Mouse (Mus musculus) olfactory bulb, adult 2 months (tissue): ENCODE data around the gene Gab2. TPM values are rescaled to one million over a fixed set of nuclear protein-coding genes. Genes with fewer than 3 reads are reported as not detected.

ENCODE experiments used
- H3K27ac ChIP-seq: fragments of 200-500 bp; 2 replicates; pipeline ENCODE4 v1.5.1; 2012; ENCODE audit warnings: low read depth, low read length; ENCODE audit not compliant: insufficient read depth
- H3K4me1 ChIP-seq: fragments of 200-500 bp; 2 replicates; pipeline ENCODE4 v1.6.1; 2012; ENCODE audit warnings: low read length; ENCODE audit not compliant: control insufficient read depth, insufficient read depth
- H3K4me3 ChIP-seq: fragments of 200-500 bp; 2 replicates; pipeline ENCODE4 v1.5.1; 2012; ENCODE audit warnings: mild to moderate bottlenecking, low read depth, low read length, moderate library complexity; ENCODE audit not compliant: insufficient read depth
- CTCF ChIP-seq: fragments of 200-500 bp; IDR thresholded peaks from 2 replicates; pipeline ENCODE4 v1.5.1; 2012; ENCODE audit warnings: low read depth, mild to moderate bottlenecking, low read length, moderate library complexity; ENCODE audit not compliant: insufficient read depth
- POLR2A ChIP-seq: fragments of 200-500 bp; IDR thresholded peaks from 2 replicates; pipeline ENCODE4 v1.6.1; 2012; ENCODE audit warnings: mild to moderate bottlenecking, low read depth, low read length, moderate library complexity; ENCODE audit not compliant: insufficient read depth
- WGBS: fragments of 180-500 bp; shearing (Covaris S2); methylation state at CpG from one replicate; pipeline ENCODE4 v1.1.7; 2018; 5-methylcytosine and 5-hydroxymethylcytosine counted together
- polyA plus RNA-seq: library from polyadenylated mRNA; stranded (reverse); fragments of >200 nt; gene quantifications from 2 replicates; pipeline ENCODE4 v1.2.4, GENCODE M21; 2012; ENCODE audit warnings: low replicate concordance; ENCODE audit not compliant: missing spikeins, insufficient read depth, insufficient read length

Gab2 gene
- polyA plus RNA-seq, 1 experiment = not detected

DNA sequence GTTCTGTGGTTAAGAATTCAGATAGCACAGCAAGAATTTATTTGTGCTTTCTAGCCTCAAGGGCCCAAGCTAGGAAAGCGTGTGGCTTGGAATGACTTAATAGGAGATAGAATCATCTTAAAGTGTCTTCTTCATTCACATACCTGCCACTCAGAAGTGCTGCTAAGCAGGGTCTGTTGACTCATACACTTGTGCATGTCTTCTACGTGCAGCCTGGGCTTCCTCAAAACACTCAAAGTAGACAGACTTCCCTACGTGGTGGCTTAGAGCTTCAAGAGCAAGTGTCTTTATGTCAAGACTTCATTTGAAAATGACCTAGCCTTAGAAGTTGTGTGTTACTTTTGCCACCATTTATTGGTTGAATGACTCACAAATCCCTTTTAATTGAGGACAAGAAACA is 12.9 kb downstream of the Gab2 start:
- Histone ChIP-seq H3K27ac (no peak overlapping the region), H3K4me1 (no peaks in the 10 kb centered on the region), H3K4me3 (no peak overlapping the region)
- 83% methylated on average over 3 of the region's 3 CpGs for WGBS
- TF ChIP-seq CTCF (no peak), POLR2A (no peak)

DNA sequence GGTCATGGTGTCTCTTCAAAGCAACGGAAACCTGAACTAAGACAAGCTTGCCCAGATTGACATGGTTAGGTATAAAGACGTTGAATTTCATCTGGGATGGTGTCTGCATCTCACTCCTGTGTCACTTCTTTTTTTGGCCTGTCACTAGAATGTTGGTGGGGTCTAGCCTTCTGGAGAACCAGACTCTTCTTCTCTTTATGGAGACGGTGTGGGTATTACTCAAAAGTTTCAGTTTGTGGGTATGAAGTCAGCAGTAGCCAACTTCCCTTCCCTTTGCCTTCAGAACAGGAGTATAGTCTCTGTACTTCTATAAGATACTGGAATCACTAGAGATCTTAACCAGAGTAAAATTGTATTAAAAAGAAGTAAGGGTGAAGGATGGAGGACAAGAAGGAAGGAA is 26.7 kb downstream of the Gab2 start:
- TF ChIP-seq POLR2A (no peak), CTCF (no peak)
- Histone ChIP-seq H3K4me3 (no peak overlapping the region), H3K27ac (no peak overlapping the region), H3K4me1 (no peaks in the 10 kb centered on the region)
- 95% methylated on average over 3 of the region's 3 CpGs for WGBS

DNA sequence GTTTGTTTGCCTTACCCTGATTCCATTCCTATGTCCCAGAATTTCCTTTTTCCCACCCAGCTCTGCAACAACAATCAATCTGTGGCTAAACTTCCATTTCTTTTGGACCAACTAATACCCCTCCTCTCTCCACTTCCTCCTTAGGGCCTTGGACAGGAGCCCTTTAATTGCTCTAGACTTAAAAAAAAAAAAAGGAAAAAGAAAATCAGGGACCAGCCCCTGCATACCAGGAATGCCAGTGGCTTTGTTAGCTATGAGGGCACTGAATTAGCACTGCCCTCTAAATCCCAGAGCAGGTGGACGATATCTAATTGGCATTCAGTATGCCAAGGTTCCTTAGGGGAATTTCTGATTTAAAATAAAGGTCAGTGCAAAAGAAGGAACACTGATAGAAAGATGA is 47.6 kb downstream of the Gab2 start:
- Histone ChIP-seq H3K27ac (no peak overlapping the region), H3K4me3 (no peak overlapping the region), H3K4me1 (no peaks in the 10 kb centered on the region)
- TF ChIP-seq POLR2A = no peak
- no peak for TF ChIP-seq CTCF
- 37% methylated on average over 1 of the region's 1 CpGs for WGBS

DNA sequence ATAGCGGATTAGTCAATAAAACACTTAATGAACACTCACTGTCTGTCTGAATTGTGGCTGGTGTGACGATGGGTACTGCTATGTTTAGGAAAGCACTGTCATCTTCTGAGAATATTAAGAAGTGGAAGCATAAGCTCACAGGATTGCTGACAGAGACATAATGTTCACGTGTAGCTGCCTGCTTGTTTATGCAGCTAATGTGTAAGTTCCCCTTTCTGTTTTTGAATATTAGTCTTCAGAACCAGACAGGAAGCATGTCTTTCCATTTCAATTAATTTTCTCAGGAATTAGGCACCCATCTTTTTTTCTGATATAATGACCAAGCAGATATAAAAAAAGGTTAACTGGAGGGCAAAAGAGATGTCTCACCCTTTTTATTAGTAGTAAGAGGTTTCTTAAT is 55.1 kb downstream of the Gab2 start:
- Histone ChIP-seq H3K4me3 (no peak overlapping the region), H3K27ac (no peak overlapping the region), H3K4me1 (no peaks in the 10 kb centered on the region)
- TF ChIP-seq CTCF = no peak
- no peak for TF ChIP-seq POLR2A
- WGBS = 73% methylated on average over 3 of the region's 3 CpGs

DNA sequence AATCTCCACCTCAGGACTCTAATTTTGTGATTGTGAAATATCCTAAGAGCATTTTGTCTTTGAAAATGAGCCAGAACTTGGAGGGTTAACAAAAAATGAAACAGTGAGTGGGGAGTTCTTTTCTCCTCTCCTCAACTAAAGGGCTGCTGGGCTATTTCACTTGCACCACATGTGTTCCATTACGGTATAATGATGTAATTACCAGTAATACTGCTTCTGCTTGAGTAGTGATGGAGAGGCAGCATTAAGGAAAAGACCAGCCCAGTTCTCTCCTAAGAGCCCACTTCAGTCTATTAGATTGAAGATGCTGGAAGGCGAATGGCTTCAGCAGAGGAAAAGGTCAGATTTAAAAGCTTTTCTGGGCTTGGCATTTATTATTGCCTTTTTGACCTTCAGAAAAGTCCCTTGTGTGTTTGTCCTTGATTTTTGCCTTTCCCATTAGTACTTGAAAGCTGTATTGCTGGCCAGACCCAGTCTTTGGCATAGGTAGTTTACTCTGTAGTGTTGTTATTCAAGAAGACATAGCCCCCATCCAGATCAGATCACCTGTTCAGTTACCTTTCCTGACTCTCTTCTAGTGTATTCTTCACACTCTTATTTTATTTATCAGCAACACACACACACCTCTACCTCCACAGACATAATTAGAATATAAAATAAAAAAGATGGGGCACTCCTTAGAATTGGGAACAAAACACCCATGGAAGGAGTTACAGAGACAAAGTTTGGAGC is 69.9 kb downstream of the Gab2 start:
- Histone ChIP-seq H3K27ac (no peak overlapping the region), H3K4me3 (no peak overlapping the region), H3K4me1 (no peaks in the 10 kb centered on the region)
- 62% methylated on average over 2 of the region's 2 CpGs for WGBS
- no peak for TF ChIP-seq CTCF
- TF ChIP-seq POLR2A = no peak

DNA sequence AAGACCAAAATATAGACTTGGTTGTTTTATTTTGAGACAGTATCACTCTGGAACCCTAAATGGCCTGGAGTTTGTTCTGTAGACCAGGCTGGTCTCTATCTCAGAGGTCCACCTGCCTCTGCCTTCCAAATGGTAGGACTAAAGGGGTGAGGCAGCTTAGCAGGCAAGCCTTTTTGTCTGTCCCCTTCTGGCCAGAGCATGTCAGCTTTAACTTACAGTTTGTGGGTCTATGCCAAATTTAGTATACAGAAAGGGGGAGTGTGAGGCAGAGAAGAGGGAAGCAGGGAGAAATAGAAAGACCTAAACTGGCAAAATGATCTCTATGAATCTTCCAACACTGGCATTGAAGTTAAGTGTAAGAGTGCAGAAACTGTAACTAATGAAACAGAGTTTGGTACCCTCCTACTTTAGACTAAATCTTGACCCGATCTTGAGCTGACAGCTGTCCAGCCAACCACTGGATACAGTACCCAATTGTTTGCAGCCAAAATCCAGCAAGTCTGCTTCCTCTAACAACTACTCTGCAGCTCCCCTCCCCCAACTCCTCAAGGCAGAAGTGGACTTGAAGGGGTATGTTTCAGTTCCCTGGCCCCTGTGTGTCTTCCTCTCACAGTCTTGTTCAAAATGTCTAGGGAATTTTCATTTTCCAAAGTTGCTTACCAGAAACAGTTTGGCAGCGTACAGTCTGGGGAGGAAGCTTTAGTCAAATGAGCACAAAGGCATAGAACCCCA is 73.5 kb downstream of the Gab2 start:
- Histone ChIP-seq H3K27ac (no peak overlapping the region), H3K4me3 (no peak overlapping the region), H3K4me1 (no peaks in the 10 kb centered on the region)
- 51% methylated on average over 2 of the region's 2 CpGs for WGBS
- TF ChIP-seq CTCF = no peak
- TF ChIP-seq POLR2A = no peak

DNA sequence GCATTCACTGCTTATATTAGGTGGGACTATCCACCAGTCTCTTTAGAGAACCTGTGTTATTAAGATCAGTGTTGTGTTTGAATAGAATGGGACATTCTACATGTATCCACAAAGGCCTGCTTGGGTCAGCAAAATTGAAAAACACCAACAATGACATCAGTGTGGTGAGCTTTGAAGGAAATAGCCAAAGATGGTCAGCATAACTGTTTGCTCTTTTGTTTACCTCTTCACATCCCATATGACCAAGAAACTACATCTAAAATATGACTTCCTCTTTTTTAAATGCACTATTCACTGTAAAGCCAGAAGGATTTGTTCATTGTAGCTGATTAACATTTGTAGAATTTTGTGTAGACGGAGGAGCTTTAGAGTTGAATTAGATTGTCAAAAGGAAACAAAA is 82.9 kb downstream of the Gab2 start:
- TF ChIP-seq CTCF = no peak
- no peak for TF ChIP-seq POLR2A
- Histone ChIP-seq H3K4me1 (no peaks in the 10 kb centered on the region), H3K27ac (no peak overlapping the region), H3K4me3 (no peak overlapping the region)
- 79% methylated on average over 1 of the region's 1 CpGs for WGBS

DNA sequence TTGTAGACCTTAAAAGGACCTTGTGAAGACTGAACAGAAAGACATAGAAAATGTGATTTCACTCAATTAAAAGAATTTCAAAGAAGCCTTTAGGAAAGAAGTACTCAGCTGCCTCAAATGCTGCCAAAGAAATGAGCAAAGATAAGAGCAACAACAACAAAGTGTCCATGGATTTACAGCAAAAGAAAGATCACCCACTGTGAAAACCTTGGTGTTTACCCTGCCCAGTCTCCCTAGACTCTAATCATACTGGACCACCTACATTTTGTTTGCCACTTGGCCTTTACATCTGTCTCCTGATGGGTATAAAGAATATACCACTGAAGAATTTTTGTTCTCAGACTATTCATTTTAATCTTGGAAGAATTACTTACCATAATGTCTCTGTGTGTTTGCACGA is 89.7 kb downstream of the Gab2 start:
- WGBS = 89% methylated on average over 1 of the region's 1 CpGs
- Histone ChIP-seq H3K4me1 (no peaks in the 10 kb centered on the region), H3K4me3 (no peak overlapping the region), H3K27ac (no peak overlapping the region)
- TF ChIP-seq CTCF (no peak), POLR2A (no peak)

DNA sequence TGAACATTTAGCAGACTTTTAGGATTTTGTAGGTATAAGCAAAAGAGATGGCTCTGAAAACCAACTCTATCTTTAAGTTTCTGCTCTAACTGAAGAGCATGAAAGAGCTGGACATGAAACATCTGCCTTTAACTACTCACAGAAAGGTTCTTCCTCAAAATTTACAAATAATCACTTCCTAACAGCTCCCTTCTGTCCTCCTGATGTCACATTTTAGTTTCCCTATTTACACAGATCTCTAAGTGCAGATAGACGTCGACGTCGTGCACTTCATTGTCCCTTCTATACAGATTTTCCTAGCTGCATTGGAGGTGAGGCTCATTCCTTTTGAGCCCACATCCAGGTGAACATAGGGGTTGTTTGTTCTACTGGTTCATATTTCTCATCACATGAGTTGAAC is 90.3 kb downstream of the Gab2 start:
- Histone ChIP-seq H3K27ac (no peak overlapping the region), H3K4me3 (no peak overlapping the region), H3K4me1 (no peaks in the 10 kb centered on the region)
- TF ChIP-seq CTCF = no peak
- no peak for TF ChIP-seq POLR2A
- 87% methylated on average over 4 of the region's 4 CpGs for WGBS

DNA sequence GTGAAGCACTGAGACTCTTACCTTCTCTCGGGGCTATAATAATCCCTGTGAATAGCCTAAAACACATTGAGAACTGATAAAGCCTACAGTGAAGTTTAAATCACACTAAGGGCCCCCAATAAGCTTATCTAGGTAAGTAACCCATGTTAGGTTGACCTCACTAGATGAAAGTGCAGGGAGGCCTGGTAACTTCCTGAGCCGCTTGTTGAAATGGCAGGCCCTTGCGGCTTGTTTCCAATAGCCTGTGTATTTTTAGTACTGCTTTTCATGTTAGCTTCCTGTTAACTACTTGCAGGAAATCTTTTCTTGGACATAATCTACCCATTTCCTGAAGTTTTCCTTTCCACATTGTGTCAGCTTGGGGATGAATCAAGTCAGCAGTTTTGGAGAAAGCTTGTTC is 90.7 kb downstream of the Gab2 start:
- Histone ChIP-seq H3K4me3 (no peak overlapping the region), H3K4me1 (no peaks in the 10 kb centered on the region), H3K27ac (no peak overlapping the region)
- TF ChIP-seq POLR2A (no peak), CTCF (no peak)
- 76% methylated on average over 3 of the region's 3 CpGs for WGBS
